Mouse (Mus musculus) limb, embryonic 10.5 days (tissue): ENCODE data around the gene 4930432K21Rik. TPM values are rescaled to one million over a fixed set of nuclear protein-coding genes. Genes with fewer than 3 reads are reported as not detected.

ENCODE experiments used
- DNase-seq: peaks from one replicate; pipeline ENCODE4 v3.0.0-alpha.2; 2017; ENCODE audit warnings: low spot score
- H3K27ac ChIP-seq: fragments of 300-500 bp; sonication (generic); 2 replicates; pipeline ENCODE4 v1.5.1; 2016; ENCODE audit warnings: mild to moderate bottlenecking
- H3K27me3 ChIP-seq: fragments of 300-500 bp; sonication (generic); 2 replicates; pipeline ENCODE4 v1.6.1; 2016; ENCODE audit warnings: low read depth, mild to moderate bottlenecking; ENCODE audit not compliant: poor library complexity, severe bottlenecking
- H3K36me3 ChIP-seq: fragments of 300-500 bp; sonication (generic); 2 replicates; pipeline ENCODE4 v1.6.1; 2016; ENCODE audit warnings: mild to moderate bottlenecking, moderate library complexity
- H3K4me1 ChIP-seq: fragments of 300-500 bp; sonication (generic); 2 replicates; pipeline ENCODE4 v1.6.1; 2016
- H3K4me3 ChIP-seq: fragments of 300-500 bp; sonication (generic); 2 replicates; pipeline ENCODE4 v1.5.1; 2016; ENCODE audit warnings: mild to moderate bottlenecking, moderate library complexity
- H3K9me3 ChIP-seq: fragments of 300-500 bp; sonication (generic); replicated peaks from 2 replicates; pipeline ENCODE4 v1.6.1; 2016; ENCODE audit warnings: mild to moderate bottlenecking
- WGBS: fragments of 180-500 bp; shearing (Covaris S2); methylation state at CpG from one replicate; pipeline ENCODE4 v1.1.7; 2016; 5-methylcytosine and 5-hydroxymethylcytosine counted together
- polyA plus RNA-seq: library from polyadenylated mRNA; unstranded; fragments of >200 nt; fragmentation: Nextera tagmentation; extraction: Ambion mirVana; gene quantifications from 2 replicates; pipeline ENCODE4 v1.2.1, GENCODE M21; 2016

The 4930432K21Rik gene
- polyA plus RNA-seq, 1 experiment from 2014 or later: 2.3 TPM

GRCm38 (mm10) chr8:84187065-84187755 lies 39.4 kb downstream of the 4930432K21Rik start:
- peaks cover 54% of the 10 kb centered on the region for H3K4me1 ChIP-seq
- peak overlapping the region; percentile 63 for H3K27ac ChIP-seq
- peaks cover 8% of the 10 kb centered on the region for H3K27me3 ChIP-seq
- no peaks in the 10 kb centered on the region for H3K36me3 ChIP-seq
- peak; percentile 85 for DNase-seq
- no peaks in the 10 kb centered on the region for H3K9me3 ChIP-seq
- 5% methylated on average over 21 of the region's 21 CpGs for WGBS
- peak overlapping the region; percentile 47 for H3K4me3 ChIP-seq

DNA sequence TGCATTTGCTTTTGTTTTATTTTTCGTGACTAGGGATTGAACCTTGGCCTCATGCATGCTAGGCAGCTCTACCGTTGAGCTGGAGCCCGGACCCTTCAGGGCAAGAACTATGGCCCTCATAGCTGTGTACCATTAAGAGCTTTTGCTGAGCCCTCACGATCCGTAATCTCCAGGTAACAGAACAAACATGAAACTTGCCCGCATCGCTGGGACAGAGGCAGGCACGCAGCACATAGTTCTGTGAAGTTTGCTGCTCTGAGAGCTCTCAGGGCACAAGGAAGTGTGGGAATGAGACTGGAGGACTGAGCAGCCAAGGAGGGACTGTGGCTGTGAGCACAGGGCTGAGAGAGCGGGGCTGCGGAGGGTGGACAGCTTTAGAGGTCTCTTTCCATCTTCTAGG lies 40.8 kb downstream of the 4930432K21Rik start:
- H3K4me1 ChIP-seq: peaks cover 52% of the 10 kb centered on the region
- DNase-seq: no peak
- 88% methylated on average over 10 of the region's 10 CpGs for WGBS

GRCm38 (mm10) chr8:84189603-84190002 lies 41.8 kb downstream of the 4930432K21Rik start:
- 56% methylated on average over 4 of the region's 4 CpGs for WGBS
- Histone ChIP-seq H3K27ac (peak overlapping the region; percentile 44; the same call in 1 of the 2 replicates), H3K4me1 (peaks cover 47% of the 10 kb centered on the region)

More for the DNA sequence above, 40.8 kb downstream of the 4930432K21Rik start:
- H3K9me3 ChIP-seq: no peaks in the 10 kb centered on the region
- H3K4me3 ChIP-seq: no peak overlapping the region
- H3K36me3 ChIP-seq: no peaks in the 10 kb centered on the region
- H3K27ac ChIP-seq: no peak overlapping the region
- peaks cover 8% of the 10 kb centered on the region for H3K27me3 ChIP-seq

GRCm38 (mm10) chr8:84190191-84190867 lies 42.5 kb downstream of the 4930432K21Rik start:
- Histone ChIP-seq H3K9me3 (no peaks in the 10 kb centered on the region), H3K4me1 (peaks cover 44% of the 10 kb centered on the region), H3K4me3 (no peak overlapping the region), H3K27me3 (no peaks in the 10 kb centered on the region), H3K36me3 (no peaks in the 10 kb centered on the region), H3K27ac (no peak overlapping the region)
- no peak for DNase-seq
- 89% methylated on average over 7 of the region's 7 CpGs for WGBS

More at GRCm38 (mm10) chr8:84189603-84190002, 41.8 kb downstream of the 4930432K21Rik start:
- Histone ChIP-seq H3K27me3 (peaks cover 5% of the 10 kb centered on the region), H3K36me3 (no peaks in the 10 kb centered on the region), H3K9me3 (no peaks in the 10 kb centered on the region), H3K4me3 (no peak overlapping the region)
- DNase-seq: no peak

DNA sequence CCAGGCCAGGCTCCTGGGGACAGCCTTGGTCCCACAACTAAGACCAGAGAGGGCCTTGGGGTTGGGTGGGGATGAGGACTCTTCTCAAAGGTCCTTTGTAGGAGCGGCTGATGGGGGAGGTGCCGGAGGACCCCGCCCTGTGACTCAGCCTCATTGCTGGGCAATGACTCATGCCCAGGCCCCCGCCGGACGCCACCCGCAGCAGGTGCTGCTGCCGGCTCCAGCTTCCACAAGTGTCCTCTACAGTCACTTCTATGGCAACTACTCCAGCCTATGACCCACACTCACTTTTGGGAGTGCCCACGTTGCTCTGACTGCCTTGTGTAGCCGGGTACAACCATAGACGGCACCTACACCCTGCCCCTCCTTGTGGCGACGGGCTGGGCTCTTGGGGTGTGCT lies 44.2 kb downstream of the 4930432K21Rik start:
- peak overlapping the region; percentile 80 for H3K27ac ChIP-seq
- no peaks in the 10 kb centered on the region for H3K9me3 ChIP-seq
- H3K27me3 ChIP-seq: no peaks in the 10 kb centered on the region
- H3K4me3 ChIP-seq: peak overlapping the region; percentile 43
- DNase-seq: no peak
- H3K4me1 ChIP-seq: peaks cover 36% of the 10 kb centered on the region
- 38% methylated on average over 13 of the region's 13 CpGs for WGBS
- no peaks in the 10 kb centered on the region for H3K36me3 ChIP-seq

DNA sequence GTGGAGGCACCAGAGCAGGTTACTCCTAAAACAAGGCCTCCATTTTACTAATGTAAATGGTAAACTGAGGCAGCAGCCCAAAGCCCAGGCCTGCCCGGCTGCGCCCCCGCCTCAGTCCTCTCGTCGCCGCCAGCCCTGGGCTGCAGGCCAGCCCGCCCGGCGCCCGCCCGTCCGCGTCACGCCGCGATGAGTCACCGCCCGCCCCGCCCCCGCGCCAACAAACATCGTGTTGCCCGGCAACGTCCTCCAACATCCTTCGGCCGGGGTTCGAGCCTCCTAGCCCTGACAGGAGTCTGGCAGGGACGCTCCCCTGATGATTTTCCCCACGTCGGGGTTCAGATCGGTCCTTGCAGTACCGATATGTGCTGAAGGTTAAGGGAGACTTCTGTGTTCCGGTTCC lies 44.7 kb downstream of the 4930432K21Rik start:
- H3K27ac ChIP-seq: peak overlapping the region; percentile 80
- peaks cover 34% of the 10 kb centered on the region for H3K4me1 ChIP-seq
- 5% methylated on average over 33 of the region's 33 CpGs for WGBS

DNA sequence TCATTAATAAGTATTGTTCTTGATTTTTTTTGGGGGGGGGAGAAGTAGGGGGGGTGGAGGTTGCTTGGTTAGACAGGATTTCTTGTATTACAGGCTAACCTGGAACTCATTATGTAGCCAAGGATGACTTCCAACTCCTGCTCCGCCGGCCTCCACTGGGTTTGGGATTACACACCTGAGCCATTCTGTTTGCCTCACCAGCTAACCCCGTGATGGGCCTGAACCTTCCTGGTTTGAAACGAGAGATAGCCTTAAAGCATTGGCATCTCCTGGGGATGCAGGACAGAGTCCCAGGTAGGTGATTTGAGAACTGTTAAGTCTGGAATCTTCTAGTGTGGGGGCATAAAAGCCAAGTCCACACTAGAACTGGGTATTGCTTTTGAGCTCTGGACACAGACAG lies 45.3 kb downstream of the 4930432K21Rik start:
- DNase-seq: no peak
- Histone ChIP-seq H3K36me3 (no peaks in the 10 kb centered on the region), H3K4me1 (peaks cover 39% of the 10 kb centered on the region), H3K9me3 (no peaks in the 10 kb centered on the region), H3K4me3 (peak overlapping the region; percentile 43; the same call in 1 of the 2 replicates), H3K27ac (peak overlapping the region; percentile 80), H3K27me3 (no peaks in the 10 kb centered on the region)
- 70% methylated on average over 4 of the region's 4 CpGs for WGBS

More for the DNA sequence above, 44.7 kb downstream of the 4930432K21Rik start:
- DNase-seq: peak; percentile 89
- Histone ChIP-seq H3K36me3 (no peaks in the 10 kb centered on the region), H3K27me3 (no peaks in the 10 kb centered on the region), H3K9me3 (no peaks in the 10 kb centered on the region), H3K4me3 (peak overlapping the region; percentile 43)

GRCm38 (mm10) chr8:84193566-84193965 lies 45.7 kb downstream of the 4930432K21Rik start:
- peak overlapping the region; percentile 80; the same call in 1 of the 2 replicates for H3K27ac ChIP-seq
- no peaks in the 10 kb centered on the region for H3K27me3 ChIP-seq
- WGBS: 76% methylated on average over 5 of the region's 5 CpGs
- DNase-seq: no peak
- no peaks in the 10 kb centered on the region for H3K36me3 ChIP-seq
- no peak overlapping the region for H3K4me3 ChIP-seq
- no peaks in the 10 kb centered on the region for H3K9me3 ChIP-seq
- H3K4me1 ChIP-seq: peaks cover 43% of the 10 kb centered on the region

DNA sequence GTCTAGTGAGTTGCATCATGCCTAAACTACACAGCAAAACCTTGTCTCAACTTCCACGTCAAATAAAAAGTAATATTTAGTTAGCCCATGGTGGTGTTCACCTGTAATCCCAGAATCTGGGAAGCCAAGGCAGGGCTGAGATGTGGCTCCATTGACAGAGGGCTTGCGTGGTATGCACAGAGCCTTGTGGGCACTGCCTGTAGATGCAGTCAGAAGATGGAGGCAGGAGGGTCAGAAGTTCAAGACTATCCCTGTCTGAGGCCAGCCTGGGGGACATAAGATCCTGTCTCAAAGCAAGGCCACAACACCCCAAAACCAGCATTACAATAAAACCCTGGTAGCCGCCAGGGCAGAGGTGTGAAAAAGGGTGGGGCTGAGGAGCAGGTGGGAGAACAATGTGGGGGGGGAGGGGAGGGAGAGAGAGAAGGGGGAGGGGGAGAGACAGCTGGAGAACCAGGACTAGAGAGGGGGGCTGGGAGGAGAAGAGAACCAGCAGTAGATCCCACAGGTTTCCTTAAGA lies 46.5 kb downstream of the 4930432K21Rik start:
- Histone ChIP-seq H3K36me3 (no peaks in the 10 kb centered on the region), H3K9me3 (no peaks in the 10 kb centered on the region), H3K27me3 (no peaks in the 10 kb centered on the region), H3K27ac (peak overlapping the region; percentile 58; the same call in 1 of the 2 replicates), H3K4me3 (no peak overlapping the region), H3K4me1 (peaks cover 50% of the 10 kb centered on the region)
- 75% methylated on average over 3 of the region's 3 CpGs for WGBS
- no peak for DNase-seq

DNA sequence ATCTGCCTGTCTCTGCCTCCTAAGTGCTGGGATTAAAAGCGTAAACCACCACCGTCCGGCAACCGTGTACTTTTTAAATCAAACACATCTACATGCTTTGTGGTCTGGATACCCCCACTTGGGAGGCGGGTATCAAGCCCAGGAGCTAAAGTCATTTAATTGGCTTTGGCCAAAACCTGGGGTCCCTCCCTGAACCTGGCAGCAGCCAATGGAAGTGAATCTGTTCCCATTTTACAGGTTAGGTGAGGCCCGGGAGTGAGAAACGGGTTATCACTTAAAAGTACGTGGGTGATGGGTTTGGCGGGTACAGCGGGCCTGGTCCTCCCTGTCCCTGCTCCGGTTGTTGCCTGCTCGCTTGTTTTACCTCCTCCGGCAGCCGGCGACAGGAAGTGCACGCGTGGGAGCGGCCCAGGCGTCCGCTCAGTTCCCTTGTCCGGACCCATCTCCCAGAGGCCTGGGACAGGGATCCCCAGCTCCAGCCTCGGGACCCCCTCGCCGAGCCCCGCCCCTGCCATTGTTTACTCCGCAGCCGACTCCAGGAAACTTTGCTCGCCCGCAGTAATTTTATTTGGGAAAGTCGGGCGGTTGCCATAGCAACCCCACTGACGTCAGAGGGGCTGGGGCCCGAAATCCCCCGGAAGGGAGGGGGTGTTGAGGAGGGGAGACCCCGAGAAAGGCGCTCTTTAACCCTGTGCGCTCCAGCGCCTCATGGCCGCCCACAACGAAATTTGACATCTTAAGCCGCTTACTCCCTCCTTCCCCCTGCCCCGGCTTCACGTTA lies 49.5 kb downstream of the 4930432K21Rik start:
- 2% methylated on average over 43 of the region's 43 CpGs for WGBS
- Histone ChIP-seq H3K36me3 (no peaks in the 10 kb centered on the region), H3K27me3 (no peaks in the 10 kb centered on the region; the same call in 1 of the 2 replicates), H3K4me3 (peak overlapping the region; percentile 64), H3K27ac (peak overlapping the region; percentile 96), H3K9me3 (no peaks in the 10 kb centered on the region), H3K4me1 (peaks cover 67% of the 10 kb centered on the region)
- DNase-seq: peak; percentile 99

DNA sequence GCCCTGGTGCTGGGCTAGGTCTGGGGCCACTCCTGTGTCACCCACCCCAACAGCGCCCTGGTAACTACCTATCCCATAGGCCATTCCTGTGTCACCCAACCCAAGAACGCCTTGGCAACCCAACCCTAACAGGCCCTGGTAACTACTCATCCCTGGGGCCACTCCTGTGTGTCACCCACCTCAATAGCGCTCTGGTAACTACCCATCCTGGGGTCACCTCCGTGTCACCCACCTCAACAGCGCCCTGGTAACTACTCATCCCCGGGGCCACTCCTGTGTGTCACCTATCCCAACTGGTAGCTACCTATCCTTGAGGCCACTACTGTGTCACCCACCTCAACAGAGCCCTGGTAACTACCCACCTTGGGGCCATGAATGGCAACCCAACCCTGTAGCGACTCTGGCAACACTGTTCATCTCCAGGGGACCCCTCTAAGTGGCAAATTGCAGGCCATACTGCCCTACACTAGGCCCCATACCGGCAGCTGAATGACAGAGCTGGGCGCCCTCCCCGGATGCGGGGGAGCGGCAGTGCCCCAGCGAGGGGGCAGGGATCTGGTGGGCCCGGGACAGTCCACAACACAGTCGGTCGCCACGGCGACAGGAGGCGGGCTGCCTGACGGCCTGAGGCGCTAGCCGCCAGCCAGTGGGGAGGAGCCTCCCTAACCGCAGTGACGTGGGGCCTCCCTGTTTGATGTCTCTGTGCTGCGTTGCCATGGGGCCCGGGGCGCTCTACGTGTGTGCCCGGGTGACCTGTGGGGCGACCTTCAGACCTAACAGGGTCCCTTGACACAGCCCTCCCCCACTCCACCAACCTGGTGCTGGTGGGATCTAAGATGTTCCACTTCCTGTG lies 50.3 kb downstream of the 4930432K21Rik start:
- DNase-seq: peak; percentile 96
- Histone ChIP-seq H3K27me3 (no peaks in the 10 kb centered on the region; the same call in 1 of the 2 replicates), H3K36me3 (peaks cover 4% of the 10 kb centered on the region; the same call in 1 of the 2 replicates), H3K27ac (peak overlapping the region; percentile 96), H3K4me3 (peak overlapping the region; percentile 64), H3K4me1 (peaks cover 67% of the 10 kb centered on the region), H3K9me3 (no peaks in the 10 kb centered on the region)
- 1% methylated on average over 30 of the region's 30 CpGs for WGBS

- no peaks in the 10 kb centered on the region; the same call in 1 of the 2 replicates for H3K27me3 ChIP-seq
- peaks cover 71% of the 10 kb centered on the region for H3K4me1 ChIP-seq
- peak overlapping the region; percentile 64 for H3K4me3 ChIP-seq
- peak overlapping the region; percentile 96 for H3K27ac ChIP-seq
- no peak for DNase-seq
- H3K9me3 ChIP-seq: no peaks in the 10 kb centered on the region
- peaks cover 4% of the 10 kb centered on the region; the same call in 1 of the 2 replicates for H3K36me3 ChIP-seq
- 22% methylated on average over 4 of the region's 4 CpGs for WGBS
These were observed 51.0 kb downstream of the 4930432K21Rik start for GRCm38 (mm10) chr8:84198871-84199270.
